Mouse (Mus musculus): ENCODE results near the gene Rab11b. TPM values are rescaled to one million over a fixed set of nuclear protein-coding genes. Genes with fewer than 3 reads are reported as not detected.

Rab11b gene
- polyA plus RNA-seq, 1 experiment from 2014 or later, result 469 TPM

- H3K4me3 ChIP-seq (replicated peaks; ENCODE audit: low read length), result no peak overlapping the region
- H3K27me3 ChIP-seq (replicated peaks; ENCODE audit: control insufficient read depth, insufficient read depth, low read length), result no peaks in the 10 kb centered on the region
Measured at GRCm38 (mm10) chr17:33709834-33710233, 50.5 kb downstream of the Rab11b start.

GRCm38 (mm10) chr17:33703091-33703490 lies 57.2 kb downstream of the Rab11b start:
- no peak overlapping the region for H3K9ac ChIP-seq (replicated peaks; ENCODE audit: low read depth, low read length)

More at GRCm38 (mm10) chr17:33709834-33710233, 50.5 kb downstream of the Rab11b start:
- 85% methylated on average over 3 of the region's 3 CpGs for whole genome bisulfite sequencing
- Histone ChIP-seq H3K9me3 (ENCODE audit: control insufficient read depth, low read length) (no peaks in the 10 kb centered on the region), H3K36me3 (ENCODE audit: control insufficient read depth, insufficient read depth) (peaks cover 7% of the 10 kb centered on the region; the same call in 1 of the 2 replicates), H3K4me2 (ENCODE audit: low read length) (no peak overlapping the region), H3K4me1 (replicated peaks; ENCODE audit: control insufficient read depth, insufficient read depth, low read length) (no peaks in the 10 kb centered on the region), H3K9ac (replicated peaks; ENCODE audit: low read depth, low read length) (no peak overlapping the region), H3K27ac (ENCODE audit: low read length) (no peak overlapping the region)
- no peak for ATAC-seq

DNA sequence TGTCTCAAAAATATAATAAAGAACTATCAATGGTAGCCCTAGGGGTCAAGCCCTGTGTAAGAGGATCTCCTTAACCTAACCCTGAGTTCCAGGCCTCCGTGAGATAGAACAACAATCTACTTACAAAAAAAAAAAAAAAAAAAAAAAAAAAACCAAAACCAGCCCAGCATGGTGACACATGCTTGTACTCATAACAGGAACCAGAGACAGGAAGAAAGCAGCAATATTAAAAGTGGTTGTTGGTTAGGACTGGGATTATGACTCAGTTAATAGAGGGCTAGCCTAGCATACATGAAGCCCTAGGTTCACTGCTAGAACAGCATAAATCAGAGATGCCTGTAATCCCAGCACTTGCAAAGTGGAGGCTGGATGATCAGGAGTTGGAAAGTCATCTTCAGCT lies 58.2 kb downstream of the Rab11b start:
- H3K4me1 ChIP-seq (replicated peaks; ENCODE audit: control insufficient read depth, insufficient read depth, low read length), result no peaks in the 10 kb centered on the region
- 76% methylated on average over 1 of the region's 1 CpGs for WGBS
- H3K9me3 ChIP-seq (ENCODE audit: control insufficient read depth, low read length), result no peaks in the 10 kb centered on the region
- no peak overlapping the region for H3K27ac ChIP-seq (ENCODE audit: low read length)
- ATAC-seq, result no peak
- H3K36me3 ChIP-seq (ENCODE audit: control insufficient read depth, insufficient read depth), result peaks cover 4% of the 10 kb centered on the region; the same call in 1 of the 2 replicates
- H3K9ac ChIP-seq (replicated peaks; ENCODE audit: low read depth, low read length), result no peak overlapping the region
- H3K27me3 ChIP-seq (replicated peaks; ENCODE audit: control insufficient read depth, insufficient read depth, low read length), result no peaks in the 10 kb centered on the region
- H3K4me2 ChIP-seq (ENCODE audit: low read length), result no peak overlapping the region
- no peak overlapping the region for H3K4me3 ChIP-seq (replicated peaks; ENCODE audit: low read length)

More at GRCm38 (mm10) chr17:33703091-33703490, 57.2 kb downstream of the Rab11b start:
- peaks cover 7% of the 10 kb centered on the region; the same call in 1 of the 2 replicates for H3K36me3 ChIP-seq (ENCODE audit: control insufficient read depth, insufficient read depth)
- no peak for ATAC-seq
- no peaks in the 10 kb centered on the region for H3K27me3 ChIP-seq (replicated peaks; ENCODE audit: control insufficient read depth, insufficient read depth, low read length)
- no peaks in the 10 kb centered on the region for H3K4me1 ChIP-seq (replicated peaks; ENCODE audit: control insufficient read depth, insufficient read depth, low read length)
- no peak overlapping the region for H3K27ac ChIP-seq (ENCODE audit: low read length)
- no peak overlapping the region for H3K4me3 ChIP-seq (replicated peaks; ENCODE audit: low read length)
- no peak overlapping the region for H3K4me2 ChIP-seq (ENCODE audit: low read length)
- WGBS, result 86% methylated on average over 9 of the region's 9 CpGs
- no peaks in the 10 kb centered on the region for H3K9me3 ChIP-seq (ENCODE audit: control insufficient read depth, low read length)

DNA sequence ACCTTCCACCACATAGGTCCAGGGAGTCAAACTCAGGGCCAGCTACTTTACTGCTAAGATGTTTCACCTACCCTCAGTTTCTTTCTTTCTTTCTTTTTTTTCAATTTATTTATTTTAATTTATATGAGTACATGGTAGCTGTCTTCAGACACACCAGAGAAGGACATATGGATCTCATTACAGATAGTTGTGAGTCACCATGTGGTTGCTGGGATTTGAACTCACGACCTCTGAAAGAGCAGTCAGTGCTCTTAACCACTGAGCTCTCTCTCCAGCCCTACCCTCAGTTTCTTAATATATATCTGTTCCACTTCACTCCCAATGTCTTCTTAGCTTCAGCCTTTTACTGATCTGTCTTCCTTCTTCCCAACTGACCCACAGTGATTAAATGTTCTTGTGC lies 64.9 kb downstream of the Rab11b start:
- no peak for ATAC-seq
- H3K9me3 ChIP-seq (ENCODE audit: control insufficient read depth, low read length), result no peaks in the 10 kb centered on the region
- no peak overlapping the region for H3K27ac ChIP-seq (ENCODE audit: low read length)
- H3K4me2 ChIP-seq (ENCODE audit: low read length), result no peak overlapping the region
- H3K9ac ChIP-seq (replicated peaks; ENCODE audit: low read depth, low read length), result no peak overlapping the region
- no peaks in the 10 kb centered on the region for H3K4me1 ChIP-seq (replicated peaks; ENCODE audit: control insufficient read depth, insufficient read depth, low read length)
- no peaks in the 10 kb centered on the region for H3K27me3 ChIP-seq (replicated peaks; ENCODE audit: control insufficient read depth, insufficient read depth, low read length)
- WGBS, result 90% methylated on average over 1 of the region's 1 CpGs
- H3K36me3 ChIP-seq (ENCODE audit: control insufficient read depth, insufficient read depth), result no peaks in the 10 kb centered on the region
- H3K4me3 ChIP-seq (replicated peaks; ENCODE audit: low read length), result no peak overlapping the region

Other genes starting within 250 kb of the Rab11b start
- 36.2 and 49.8 TPM in 2 replicates for gene Adamts10, start 236.3 kb downstream of the Rab11b start, polyA plus RNA-seq (2015; fragmentation: Nextera tagmentation; extraction: Ambion mirVana)
- 1.9 and 2.0 TPM in 2 replicates for gene Myo1f, start 204.8 kb downstream of the Rab11b start, polyA plus RNA-seq (2015; fragmentation: Nextera tagmentation; extraction: Ambion mirVana)
- 49.0 and 58.2 TPM in 2 replicates for gene Zfp414, start 131.4 kb downstream of the Rab11b start, polyA plus RNA-seq (2015; fragmentation: Nextera tagmentation; extraction: Ambion mirVana)
- 0.52 TPM in 1 of 2 replicates, not detected in the other for gene Pram1, start 122.5 kb downstream of the Rab11b start, polyA plus RNA-seq (2015; fragmentation: Nextera tagmentation; extraction: Ambion mirVana)
- 255 and 258 TPM in 2 replicates for gene Hnrnpm, start 73.7 kb downstream of the Rab11b start, polyA plus RNA-seq (2015; fragmentation: Nextera tagmentation; extraction: Ambion mirVana)
- gene March2, start 41.9 kb downstream of the Rab11b start, polyA plus RNA-seq (2015; fragmentation: Nextera tagmentation; extraction: Ambion mirVana), result 73.0 and 77.8 TPM in 2 replicates
- gene Angptl4, start 21.3 kb upstream of the Rab11b start, polyA plus RNA-seq (2015; fragmentation: Nextera tagmentation; extraction: Ambion mirVana), result 15.5 and 16.2 TPM in 2 replicates
- gene Kank3, start 50.0 kb upstream of the Rab11b start, polyA plus RNA-seq (2015; fragmentation: Nextera tagmentation; extraction: Ambion mirVana), result 40.5 and 45.4 TPM in 2 replicates
- 480 and 560 TPM in 2 replicates for gene Rps28, start 64.0 kb upstream of the Rab11b start, polyA plus RNA-seq (2015; fragmentation: Nextera tagmentation; extraction: Ambion mirVana)
- gene Ndufa7, start 64.0 kb upstream of the Rab11b start, polyA plus RNA-seq (2015; fragmentation: Nextera tagmentation; extraction: Ambion mirVana), result 386 and 402 TPM in 2 replicates
- gene Cd320, start 82.6 kb upstream of the Rab11b start, polyA plus RNA-seq (2015; fragmentation: Nextera tagmentation; extraction: Ambion mirVana), result 55.5 and 62.0 TPM in 2 replicates
- not detected in 2 replicates for gene Gm7029, start 113.3 kb upstream of the Rab11b start, polyA plus RNA-seq (2015; fragmentation: Nextera tagmentation; extraction: Ambion mirVana)
- 3.7 and 4.6 TPM in 2 replicates for gene Kifc1, start 130.1 kb upstream of the Rab11b start, polyA plus RNA-seq (2015; fragmentation: Nextera tagmentation; extraction: Ambion mirVana)
- 0.32 and 0.54 TPM in 2 replicates for gene Platr17, start 144.6 kb upstream of the Rab11b start, polyA plus RNA-seq (2015; fragmentation: Nextera tagmentation; extraction: Ambion mirVana)
- gene Daxx, start 148.9 kb upstream of the Rab11b start, polyA plus RNA-seq (2015; fragmentation: Nextera tagmentation; extraction: Ambion mirVana), result 61.5 and 63.1 TPM in 2 replicates
- gene Tapbp, start 155.4 kb upstream of the Rab11b start, polyA plus RNA-seq (2015; fragmentation: Nextera tagmentation; extraction: Ambion mirVana), result 13.7 and 15.4 TPM in 2 replicates
- 17.1 and 17.2 TPM in 2 replicates for gene Zbtb22, start 155.4 kb upstream of the Rab11b start, polyA plus RNA-seq (2015; fragmentation: Nextera tagmentation; extraction: Ambion mirVana)
- gene Rgl2, start 169.0 kb upstream of the Rab11b start, polyA plus RNA-seq (2015; fragmentation: Nextera tagmentation; extraction: Ambion mirVana), result 40.8 and 52.3 TPM in 2 replicates
- 182 and 196 TPM in 2 replicates for gene Pfdn6, start 179.8 kb upstream of the Rab11b start, polyA plus RNA-seq (2015; fragmentation: Nextera tagmentation; extraction: Ambion mirVana)
- 26.1 and 29.4 TPM in 2 replicates for gene Wdr46, start 180.1 kb upstream of the Rab11b start, polyA plus RNA-seq (2015; fragmentation: Nextera tagmentation; extraction: Ambion mirVana)
- gene B3galt4, start 191.0 kb upstream of the Rab11b start, polyA plus RNA-seq (2015; fragmentation: Nextera tagmentation; extraction: Ambion mirVana), result 10.0 and 13.2 TPM in 2 replicates
- 79.5 and 81.0 TPM in 2 replicates for gene Vps52, start 195.3 kb upstream of the Rab11b start, polyA plus RNA-seq (2015; fragmentation: Nextera tagmentation; extraction: Ambion mirVana)
- 811 and 837 TPM in 2 replicates for gene Rps18, start 195.5 kb upstream of the Rab11b start, polyA plus RNA-seq (2015; fragmentation: Nextera tagmentation; extraction: Ambion mirVana)
- gene H2-K1, start 239.8 kb upstream of the Rab11b start, polyA plus RNA-seq (2015; fragmentation: Nextera tagmentation; extraction: Ambion mirVana), result 9.4 and 9.9 TPM in 2 replicates